Mouse (Mus musculus): ENCODE results near the gene Ndufb8.

Gene Ndufb8

DNA sequence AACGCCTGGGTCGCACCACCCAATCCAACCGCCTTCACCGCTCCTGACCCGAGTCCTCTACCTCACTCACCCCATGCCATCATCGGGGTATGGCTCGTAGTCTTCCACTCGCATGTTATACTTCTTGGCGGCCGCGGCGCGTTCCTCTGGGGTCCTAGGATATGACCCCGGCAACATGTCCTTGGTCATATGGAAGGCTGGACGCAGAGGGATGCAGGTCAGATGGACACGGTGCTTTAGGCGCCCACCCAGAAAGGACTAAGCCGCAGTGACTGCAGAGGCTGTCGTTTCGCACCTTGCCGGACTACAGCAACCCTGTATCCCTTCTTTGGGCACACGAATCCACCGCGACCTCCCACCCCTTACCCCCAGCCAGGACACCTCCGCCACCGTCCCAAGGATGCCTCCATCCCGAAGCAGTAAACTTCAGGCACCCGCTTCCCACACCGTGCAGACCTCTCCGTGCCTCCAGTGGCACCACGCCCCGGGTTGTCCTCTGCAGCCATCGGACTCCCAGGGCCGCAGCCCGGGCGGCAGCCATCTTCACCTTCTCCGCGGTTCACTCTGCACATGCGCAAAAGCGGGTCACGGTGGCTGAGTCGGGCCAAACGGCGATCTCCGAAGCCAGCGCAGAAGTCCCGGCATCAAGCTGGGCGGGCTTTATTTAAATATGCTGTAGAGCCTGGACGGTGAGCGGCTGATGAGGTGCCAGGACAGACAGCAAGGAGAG, at the start of gene Ndufb8:
Gene Ndufb8 (minus strand): TSS at position 580 of the 730 bp plus-strand sequence.
- DNase-seq (ENCODE audit: extremely low read depth, insufficient read length, low spot score) = peak; percentile 91

DNA sequence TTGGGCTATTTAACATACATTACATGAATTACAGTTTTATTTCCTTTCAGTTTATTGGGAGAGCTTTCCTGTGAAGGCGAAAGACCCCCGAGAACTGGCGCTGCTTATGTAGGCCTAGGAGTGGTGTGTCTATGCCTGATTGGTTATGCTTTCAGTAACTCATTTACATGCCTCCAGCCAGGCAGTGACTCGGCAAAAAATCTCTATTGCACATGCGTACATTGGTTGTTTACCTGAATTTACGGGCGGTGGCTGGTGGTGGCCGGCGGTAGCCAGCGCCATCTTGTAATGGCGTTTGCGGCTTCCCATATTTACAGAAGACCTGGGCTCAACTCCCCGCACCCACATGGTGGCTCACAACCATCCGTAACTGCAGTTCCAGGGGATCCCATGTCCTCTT, 38.9 kb upstream of the Ndufb8 start:
- DNase-seq (ENCODE audit: extremely low read depth, insufficient read length, low spot score) = no peak

DNA sequence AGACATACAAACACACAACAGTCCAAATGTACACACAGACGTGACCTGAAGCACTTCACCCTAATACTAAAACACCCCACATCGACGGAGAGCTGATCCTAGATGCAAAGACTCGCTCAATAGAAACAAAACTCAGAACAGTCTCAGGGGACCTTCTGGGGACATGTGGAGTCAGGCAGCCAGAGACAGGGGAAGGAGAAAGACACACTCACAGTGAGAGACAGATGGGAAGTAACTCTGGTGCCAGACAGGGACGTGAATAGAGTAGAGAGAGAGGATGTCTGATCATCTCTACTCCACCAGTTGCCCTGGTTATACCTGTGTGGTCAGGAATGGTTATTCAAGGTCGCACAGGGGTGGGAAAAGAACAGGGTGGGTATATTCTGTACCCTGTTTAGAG, 36.4 kb upstream of the Ndufb8 start:
- DNase-seq (ENCODE audit: extremely low read depth, insufficient read length, low spot score) = no peak

DNA sequence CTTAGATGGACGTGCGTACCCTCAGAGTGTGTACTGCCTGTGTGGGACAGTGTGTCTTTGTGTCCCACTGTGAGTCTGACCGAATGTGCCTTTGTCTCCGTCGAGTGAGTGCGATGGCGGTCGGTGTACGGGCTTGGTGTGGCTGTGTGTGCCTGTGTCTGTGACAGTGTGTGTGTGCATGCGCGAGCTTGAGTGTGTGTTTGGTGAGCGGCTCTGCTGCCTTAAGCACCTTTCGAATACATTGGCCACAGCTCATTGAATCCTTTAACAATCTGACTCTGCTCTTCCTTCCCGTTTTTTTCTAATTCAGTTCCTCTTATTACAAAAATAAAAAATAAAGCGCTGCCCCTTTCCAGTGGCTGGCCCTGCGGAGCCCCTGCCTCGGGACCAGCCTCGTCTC, 35.8 kb upstream of the Ndufb8 start:
- no peak for DNase-seq (ENCODE audit: extremely low read depth, insufficient read length, low spot score)

DNA sequence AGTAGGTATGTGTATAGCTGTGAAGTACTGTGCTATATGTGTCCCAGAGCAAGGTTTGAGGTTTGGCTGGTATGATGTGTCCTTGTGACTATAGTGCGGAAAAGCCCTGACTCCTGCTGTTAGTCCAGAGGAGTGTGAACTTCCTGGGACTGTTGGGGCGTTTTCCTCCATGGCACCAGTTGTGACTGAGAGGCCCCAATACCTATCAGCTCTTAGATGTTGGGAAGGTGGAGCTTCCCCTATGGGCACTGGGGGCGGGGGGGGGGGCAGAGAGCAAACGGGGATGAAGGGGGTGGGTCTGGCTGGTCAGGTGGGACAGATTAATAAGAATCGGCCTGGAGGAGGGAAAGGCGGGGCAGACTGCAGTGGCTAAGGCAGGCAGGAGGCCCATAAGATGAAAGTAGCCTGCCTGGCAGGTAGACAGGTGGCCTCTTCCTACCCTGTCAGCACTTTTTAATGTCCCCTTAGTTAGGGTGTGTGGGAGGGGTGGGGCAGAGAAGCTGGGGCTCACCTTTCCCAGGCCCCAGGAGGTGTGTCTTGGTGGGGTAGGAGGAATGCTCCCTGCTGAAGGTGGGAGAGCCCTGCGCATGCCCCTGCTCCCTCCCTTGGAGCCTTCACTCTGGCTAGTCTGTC, 34.5 kb upstream of the Ndufb8 start:
- DNase-seq (ENCODE audit: extremely low read depth, insufficient read length, low spot score) = no peak

DNA sequence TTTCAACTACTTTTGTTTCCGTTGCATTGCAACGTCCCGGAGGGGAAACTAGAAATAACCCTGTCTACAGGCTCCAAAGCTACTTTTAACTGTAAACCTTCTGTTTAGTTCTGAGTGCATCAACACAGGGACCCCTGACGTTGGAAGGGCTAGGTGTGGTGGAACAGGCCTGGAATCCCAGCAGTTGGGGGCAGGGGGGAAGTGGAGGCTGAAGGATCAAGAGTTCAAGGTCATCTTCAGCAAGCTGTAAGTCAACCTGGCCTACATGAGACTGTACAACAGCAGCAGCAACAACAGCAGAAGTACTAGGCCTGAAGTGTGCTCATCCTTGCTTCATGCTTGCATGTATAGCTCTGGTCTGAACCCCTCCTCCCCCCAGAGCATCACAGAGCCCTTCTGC, 32.8 kb upstream of the Ndufb8 start:
- DNase-seq (ENCODE audit: extremely low read depth, insufficient read length, low spot score) = no peak

DNA sequence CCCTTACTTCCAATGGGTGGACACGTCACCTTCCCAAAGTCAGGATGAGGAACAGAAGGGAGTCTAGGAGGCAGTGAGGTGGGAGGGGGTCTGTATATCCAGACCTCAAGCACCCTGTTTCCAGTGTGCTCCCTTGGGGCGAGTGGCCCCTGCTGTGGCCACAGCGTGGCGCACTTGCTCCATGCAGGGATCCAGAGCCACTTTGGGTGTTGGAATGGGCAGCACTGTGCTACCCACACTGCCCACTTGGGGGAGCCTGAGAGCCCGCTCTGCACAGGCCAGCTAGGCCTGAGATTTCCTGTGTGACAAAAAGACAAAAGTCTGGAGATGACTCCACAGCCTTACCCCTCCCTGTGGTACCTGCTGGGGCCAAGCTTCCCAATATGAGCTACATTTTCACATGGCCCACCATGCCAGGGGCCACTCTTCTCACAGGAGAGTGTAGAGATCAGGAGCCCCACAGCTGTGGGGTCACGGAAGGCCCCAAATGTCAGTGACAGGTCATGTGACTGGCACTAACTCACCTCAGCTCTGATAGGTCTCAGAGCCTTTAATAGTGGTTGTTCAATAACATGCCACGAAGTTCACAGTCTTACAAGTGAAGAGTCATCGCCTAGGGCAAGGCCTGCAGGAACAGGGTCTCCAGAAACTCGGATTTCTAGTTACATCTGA, 27.5 kb upstream of the Ndufb8 start:
- peak; percentile 76 for DNase-seq (ENCODE audit: extremely low read depth, insufficient read length, low spot score)

DNA sequence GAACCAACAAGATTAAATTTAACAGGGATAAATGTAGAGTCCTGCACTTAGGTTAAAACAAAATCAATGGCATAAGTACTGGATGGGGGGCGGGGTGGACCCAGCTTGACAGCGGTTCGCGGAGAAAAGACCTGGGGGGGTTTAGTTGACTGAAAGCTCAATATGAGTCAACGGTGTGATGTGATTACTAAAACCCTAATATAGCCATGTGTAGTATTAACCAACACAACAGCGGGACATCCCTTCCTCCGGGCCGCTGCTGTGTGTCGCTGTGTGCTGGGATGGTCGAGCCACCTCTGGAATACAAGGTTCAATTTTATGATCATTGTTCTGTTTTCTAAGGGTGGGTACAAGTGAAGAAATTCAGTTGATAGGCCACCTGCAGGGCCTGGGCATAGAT, 26.9 kb upstream of the Ndufb8 start:
- DNase-seq (ENCODE audit: extremely low read depth, insufficient read length, low spot score) = no peak

DNA sequence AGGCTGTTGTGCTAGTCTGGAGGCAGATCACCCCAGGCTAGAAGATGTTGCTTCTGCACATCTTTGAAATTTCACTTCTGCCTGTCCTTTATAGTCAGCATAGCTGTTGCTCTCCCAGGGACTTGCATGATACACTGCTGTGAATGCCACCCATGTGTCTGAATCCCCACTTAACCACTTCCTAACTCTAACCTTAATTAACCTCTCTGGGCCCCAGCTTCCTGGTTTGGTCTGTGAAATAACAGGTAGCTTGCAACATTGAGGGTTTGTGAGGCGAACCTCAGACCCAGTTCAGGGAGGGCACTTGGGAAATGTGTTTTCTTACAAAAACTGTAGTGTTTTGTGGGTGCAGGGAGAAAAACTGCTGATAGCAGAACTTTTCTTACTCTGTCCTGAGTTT, 22.8 kb upstream of the Ndufb8 start:
- DNase-seq (ENCODE audit: extremely low read depth, insufficient read length, low spot score) = no peak

DNA sequence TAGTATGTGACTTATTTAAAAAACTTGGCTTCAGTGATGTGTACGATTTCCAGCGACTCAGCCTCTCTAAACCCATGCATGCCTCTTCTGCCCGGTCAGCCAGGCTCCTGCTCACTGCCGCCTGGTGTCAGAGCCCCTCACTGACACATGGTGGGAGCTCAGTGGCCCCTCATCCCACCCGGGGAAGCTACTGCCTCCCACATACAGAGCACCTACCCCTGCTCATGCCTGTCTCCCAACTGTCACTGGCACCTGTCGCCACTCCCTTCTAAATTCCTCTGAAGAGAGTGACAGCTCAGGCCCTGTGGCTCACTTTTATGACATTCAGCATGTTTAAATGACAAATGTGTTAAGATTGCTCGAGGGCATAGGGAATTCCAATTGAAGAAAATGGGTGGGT, 21.0 kb upstream of the Ndufb8 start:
- no peak for DNase-seq (ENCODE audit: extremely low read depth, insufficient read length, low spot score)

DNA sequence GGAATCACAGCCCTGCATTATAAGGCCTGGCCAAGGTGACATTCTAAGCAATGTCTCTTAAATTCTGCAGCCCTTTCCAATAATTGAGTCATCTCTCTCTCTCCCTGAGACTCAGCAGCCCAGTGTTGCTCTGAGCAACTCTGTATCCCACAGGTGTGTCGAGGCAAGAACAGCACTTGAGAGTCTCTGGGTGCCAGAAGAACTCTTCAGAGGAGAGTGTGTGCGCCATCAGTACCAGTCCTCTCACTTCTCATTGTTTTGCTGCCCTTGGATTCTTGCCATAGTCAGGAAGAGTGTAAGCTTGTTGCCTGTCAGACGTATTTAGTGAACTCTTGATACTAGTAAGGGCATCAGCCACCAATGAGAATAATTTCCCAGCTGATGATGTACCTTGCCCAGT, 12.5 kb upstream of the Ndufb8 start:
- no peak for DNase-seq (ENCODE audit: extremely low read depth, insufficient read length, low spot score)

DNA sequence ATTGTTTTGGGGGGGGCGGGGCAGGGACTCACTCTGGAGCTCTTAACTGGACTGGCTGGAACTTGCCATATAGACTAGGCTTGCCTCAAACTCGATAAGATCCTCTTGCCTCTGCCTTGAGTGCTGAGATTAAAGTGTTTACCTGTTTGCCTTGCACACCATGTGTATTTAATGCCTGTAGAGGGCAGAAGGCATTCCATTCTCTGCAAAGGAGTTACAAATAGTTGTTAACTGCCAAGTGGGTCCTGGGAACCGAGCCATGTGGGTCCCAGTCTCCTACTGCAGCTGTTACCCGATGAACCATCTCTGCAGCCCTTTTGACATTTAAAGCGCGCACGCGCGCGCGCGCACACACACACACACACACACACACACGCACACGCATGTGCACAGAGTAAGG, 8.8 kb upstream of the Ndufb8 start:
- no peak for DNase-seq (ENCODE audit: extremely low read depth, insufficient read length, low spot score)

DNA sequence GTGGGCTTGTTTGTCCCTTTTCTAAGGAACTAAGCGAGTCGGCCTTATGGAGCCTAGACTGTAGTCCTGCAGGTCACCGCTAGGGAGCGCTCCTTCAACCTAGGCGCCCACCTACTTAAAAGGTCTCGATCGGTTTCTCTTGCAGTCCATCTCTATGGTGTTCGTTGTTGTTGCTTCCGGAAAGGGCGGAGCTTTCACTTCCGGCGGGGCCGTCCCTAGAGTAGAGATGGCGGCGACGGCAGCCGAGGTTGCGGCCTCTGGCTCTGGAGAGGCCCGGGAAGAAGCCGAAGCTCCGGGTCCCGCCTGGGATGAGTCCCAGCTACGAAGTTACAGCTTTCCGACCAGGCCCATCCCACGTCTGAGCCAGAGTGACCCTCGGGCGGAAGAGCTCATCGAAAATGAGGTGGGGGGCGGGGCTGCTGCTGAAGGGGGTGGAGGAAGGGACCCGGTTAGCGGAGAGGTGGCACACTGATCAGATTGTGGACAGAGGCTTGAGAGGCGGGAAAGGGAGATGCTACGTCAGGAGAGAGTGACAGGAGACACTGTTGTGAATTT, 7.5 kb upstream of the Ndufb8 start, which contains the start of gene Hif1an:
Gene Hif1an (plus strand): TSS at position 199 of the 555 bp plus-strand sequence.
- peak; percentile 88 for DNase-seq (ENCODE audit: extremely low read depth, insufficient read length, low spot score)

DNA sequence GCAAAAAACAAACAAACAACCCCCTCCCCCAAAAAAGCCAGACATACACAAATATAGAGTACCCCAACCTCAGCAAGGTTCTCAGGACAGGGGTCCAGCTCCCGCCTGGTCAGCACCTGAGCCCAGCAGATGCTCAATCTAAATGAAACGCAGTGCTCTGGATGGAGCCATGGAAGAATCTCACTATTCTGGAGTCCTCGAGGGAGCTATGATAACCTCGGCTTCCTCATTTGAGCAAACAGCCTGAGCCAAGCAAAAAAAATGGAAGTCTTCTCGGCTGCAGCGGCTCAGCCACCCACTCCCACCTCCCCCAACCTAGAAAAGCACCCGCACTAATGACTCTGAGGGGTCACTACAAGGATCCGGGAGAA, 765 bp downstream of the Ndufb8 start:
- peak; percentile 28 for DNase-seq (ENCODE audit: extremely low read depth, insufficient read length, low spot score)

DNA sequence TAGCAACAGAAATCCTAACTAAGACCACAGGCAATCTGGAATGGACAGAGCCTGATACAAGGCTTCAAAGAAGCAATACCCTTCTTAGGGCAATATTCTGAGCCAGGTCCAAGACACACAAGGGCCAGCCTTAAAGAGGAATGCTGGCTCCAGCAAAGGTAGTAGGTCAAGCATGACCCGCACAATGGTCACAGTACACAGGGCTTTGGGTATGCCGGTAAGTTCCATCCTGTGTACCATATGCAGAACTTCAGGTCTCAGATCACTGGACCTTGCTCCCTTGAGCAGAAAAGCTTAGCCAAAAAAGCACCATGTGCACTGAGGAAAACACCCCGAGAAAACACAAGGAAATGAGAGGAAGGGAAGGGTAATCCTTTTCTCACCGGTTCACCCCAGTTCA, 2.0 kb downstream of the Ndufb8 start:
- no peak for DNase-seq (ENCODE audit: extremely low read depth, insufficient read length, low spot score)

DNA sequence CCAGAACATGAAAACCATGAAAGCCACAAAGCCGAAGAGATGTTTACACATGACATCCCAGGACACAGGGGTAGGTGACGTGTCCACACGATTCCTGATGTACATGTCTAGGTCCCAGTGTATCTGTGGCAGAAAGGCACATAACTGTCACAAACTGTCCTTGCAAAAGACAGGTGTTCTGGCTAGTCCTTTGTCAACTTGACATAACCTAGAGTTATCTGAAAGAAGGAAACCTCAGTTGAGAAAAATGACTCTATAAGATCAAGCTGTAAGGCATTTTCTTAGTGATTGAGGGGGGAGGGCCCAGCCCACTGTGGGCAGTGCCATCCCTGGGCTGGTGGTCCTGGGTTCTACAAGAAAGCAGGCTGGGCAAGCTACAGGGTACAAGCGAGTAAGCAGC, 2.5 kb downstream of the Ndufb8 start, which contains the start of gene Gm20538:
Gene Gm20538 (minus strand): TSS at position 101 of the 400 bp plus-strand sequence.
- no peak for DNase-seq (ENCODE audit: extremely low read depth, insufficient read length, low spot score)

DNA sequence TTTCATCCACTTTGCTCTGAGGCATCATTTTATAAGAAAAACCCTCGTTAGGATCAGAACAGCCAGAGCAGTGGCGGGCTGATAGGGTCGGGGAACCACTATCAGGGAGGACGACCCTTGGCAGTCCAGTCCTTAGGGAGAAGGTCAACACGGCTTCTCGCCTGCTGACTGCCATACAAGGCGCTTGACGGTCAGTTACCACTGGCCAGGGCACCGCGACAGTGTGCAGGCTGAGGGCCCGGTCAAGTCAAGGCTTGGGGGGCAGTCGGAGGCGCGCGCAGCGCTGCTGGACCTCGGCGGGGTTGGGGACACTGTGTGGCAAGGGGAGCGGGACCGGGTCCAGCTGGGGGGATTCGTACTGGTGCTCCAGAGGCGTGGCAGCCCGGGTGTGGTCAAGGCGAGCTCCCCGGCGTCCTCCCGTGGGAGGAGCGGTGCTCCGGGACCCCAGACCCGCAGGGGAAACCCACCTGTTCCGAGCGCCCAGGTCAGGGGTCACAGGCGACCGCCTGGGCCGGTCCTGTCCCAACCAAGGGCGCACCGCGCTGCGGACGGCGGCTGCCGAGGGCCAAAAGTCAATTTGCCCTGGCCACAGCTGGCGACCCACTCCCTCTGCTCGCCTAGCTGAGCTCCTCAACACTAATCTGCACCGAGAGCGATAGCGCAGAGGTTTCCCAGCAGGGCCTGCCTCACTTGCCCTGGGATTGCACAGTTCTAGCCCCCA, 9.8 kb downstream of the Ndufb8 start, which contains the start of gene Sec31b:
Gene Sec31b (minus strand): TSS at position 544 of the 721 bp plus-strand sequence.
- DNase-seq (ENCODE audit: extremely low read depth, insufficient read length, low spot score) = peak; percentile 18

DNA sequence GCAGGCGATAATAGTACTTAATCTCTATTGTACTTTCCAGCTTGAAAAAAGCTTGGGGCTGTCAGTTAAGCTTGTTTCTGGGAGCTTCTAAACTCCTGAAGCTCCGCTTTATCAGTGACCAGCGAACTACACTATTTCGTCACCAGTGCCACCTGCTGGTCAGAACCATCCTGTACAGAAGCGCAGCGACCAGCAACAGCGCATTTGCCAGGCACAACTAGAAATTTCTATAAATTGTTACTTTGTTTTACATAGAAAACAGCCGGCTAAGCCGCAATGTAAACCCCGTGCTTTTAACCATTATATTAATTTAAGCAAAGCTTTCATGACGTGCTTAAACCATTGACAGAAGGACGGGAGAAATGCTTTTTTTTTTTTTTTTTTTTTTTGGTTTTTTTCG, 10.5 kb downstream of the Ndufb8 start:
- DNase-seq (ENCODE audit: extremely low read depth, insufficient read length, low spot score) = peak; percentile 27

DNA sequence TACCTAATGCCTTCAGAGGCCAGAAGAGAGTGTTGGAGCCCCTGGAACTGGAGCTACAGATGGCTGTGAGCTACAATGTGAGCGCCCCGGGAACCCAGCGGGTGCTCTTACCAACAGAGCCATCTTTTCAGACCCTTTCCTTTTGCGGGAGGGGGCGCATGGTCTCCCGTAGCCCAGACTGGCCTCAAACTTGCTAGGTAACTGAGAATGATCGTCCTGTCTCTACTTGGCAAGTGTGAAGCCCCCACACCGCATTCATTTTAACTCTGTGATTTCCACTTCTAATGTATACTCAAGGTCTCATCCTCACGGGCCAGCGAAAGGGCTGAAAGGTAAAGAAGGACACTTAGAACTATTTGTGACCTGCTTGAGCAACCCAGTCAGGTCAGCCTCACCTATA, 10.9 kb downstream of the Ndufb8 start:
- no peak for DNase-seq (ENCODE audit: extremely low read depth, insufficient read length, low spot score)

DNA sequence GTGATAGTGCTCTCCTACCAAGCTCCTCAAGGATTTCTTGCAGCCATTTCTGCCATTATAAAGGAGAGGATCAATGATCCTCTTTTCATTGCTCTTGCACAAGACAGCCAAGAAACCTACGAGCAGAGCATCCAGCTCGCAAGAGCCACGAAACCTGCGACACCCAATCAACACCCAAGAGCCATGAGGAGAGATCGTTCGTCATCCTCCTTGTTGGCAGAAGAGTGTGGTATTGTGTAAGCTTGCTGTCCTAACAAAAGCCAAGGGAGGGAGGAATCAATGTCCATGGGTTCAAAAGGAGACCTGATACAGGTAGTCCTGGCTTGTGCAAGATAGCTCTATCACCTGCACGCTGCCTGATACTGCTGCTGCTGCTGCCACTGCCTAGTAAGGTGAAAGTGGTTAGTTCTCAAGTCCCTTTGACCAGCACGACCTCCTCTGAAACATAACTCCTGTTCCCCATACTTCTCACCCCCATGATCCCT, 12.5 kb downstream of the Ndufb8 start:
- DNase-seq (ENCODE audit: extremely low read depth, insufficient read length, low spot score) = no peak

DNA sequence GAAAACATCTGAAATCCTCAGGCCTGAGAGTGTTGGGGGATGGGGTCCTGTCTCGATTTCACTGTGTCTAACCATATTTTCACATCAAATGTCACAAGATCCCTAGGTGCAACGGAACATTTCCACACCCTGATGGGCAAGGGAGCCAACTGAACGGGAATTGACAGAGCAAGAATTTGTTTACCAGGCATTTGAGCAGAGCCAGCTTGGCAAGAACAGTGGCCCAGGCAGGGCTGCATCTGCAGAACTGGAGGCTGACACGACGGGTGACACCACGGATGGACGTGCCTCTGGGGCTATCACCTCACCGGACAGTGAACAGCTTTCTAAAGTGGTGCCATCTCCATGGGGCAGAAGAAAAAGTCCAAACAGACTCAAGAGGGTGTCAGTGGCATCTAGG, 17.8 kb downstream of the Ndufb8 start:
- DNase-seq (ENCODE audit: extremely low read depth, insufficient read length, low spot score) = no peak
